Mouse (Mus musculus): Measurements from ENCODE around the gene Med12l. TPM values are rescaled to one million over a fixed set of nuclear protein-coding genes. Genes with fewer than 3 reads are reported as not detected.

The Med12l gene
- 1.4 and 1.5 TPM in 2 replicates for polyA plus RNA-seq (2012; rRNA removed)

GRCm38 (mm10) chr3:59005271-59005995, at the start of gene Med12l:
Med12l (plus strand) TSS chr3:59005825.
- DNase-seq (ENCODE audit: low spot score): no peak

- no peak for DNase-seq (ENCODE audit: low spot score)
These were observed 44.5 kb upstream of the Med12l start for GRCm38 (mm10) chr3:58961166-58961565.

GRCm38 (mm10) chr3:58977413-58977812, 28.2 kb upstream of the Med12l start:
- no peak for DNase-seq (ENCODE audit: low spot score)

- DNase-seq (ENCODE audit: low spot score): no peak
These were observed 27.6 kb upstream of the Med12l start for GRCm38 (mm10) chr3:58977906-58978622.

GRCm38 (mm10) chr3:58980579-58980978, 25.0 kb upstream of the Med12l start:
- no peak for DNase-seq (ENCODE audit: low spot score)

- no peak for DNase-seq (ENCODE audit: low spot score)
These were observed 22.5 kb upstream of the Med12l start for GRCm38 (mm10) chr3:58982896-58983837.

- no peak for DNase-seq (ENCODE audit: low spot score)
These were observed 21.6 kb upstream of the Med12l start for GRCm38 (mm10) chr3:58983838-58984598.

GRCm38 (mm10) chr3:58985816-58986215, 19.8 kb upstream of the Med12l start:
- DNase-seq (ENCODE audit: low spot score): no peak

GRCm38 (mm10) chr3:58989374-58989773, 16.3 kb upstream of the Med12l start:
- DNase-seq (ENCODE audit: low spot score): no peak

- DNase-seq (ENCODE audit: low spot score): no peak
These were observed 15.1 kb upstream of the Med12l start for GRCm38 (mm10) chr3:58990556-58990955.

- DNase-seq (ENCODE audit: low spot score): no peak
These were observed 13.5 kb upstream of the Med12l start for GRCm38 (mm10) chr3:58992122-58992521.

GRCm38 (mm10) chr3:58993619-58994018, 12.0 kb upstream of the Med12l start:
- no peak for DNase-seq (ENCODE audit: low spot score)

- DNase-seq (ENCODE audit: low spot score): no peak
These were observed 1.9 kb upstream of the Med12l start for GRCm38 (mm10) chr3:59003756-59004155.

- peak; percentile 59 for DNase-seq (ENCODE audit: low spot score)
These were observed 538 bp downstream of the Med12l start for GRCm38 (mm10) chr3:59005996-59006730.

GRCm38 (mm10) chr3:59006731-59007441, 1.3 kb downstream of the Med12l start:
- peak; percentile 56 for DNase-seq (ENCODE audit: low spot score)

GRCm38 (mm10) chr3:59010276-59010675, 4.7 kb downstream of the Med12l start:
- no peak for DNase-seq (ENCODE audit: low spot score)

- DNase-seq (ENCODE audit: low spot score): no peak
These were observed 10.2 kb downstream of the Med12l start for GRCm38 (mm10) chr3:59015698-59016412.

GRCm38 (mm10) chr3:59016501-59016900, 10.9 kb downstream of the Med12l start:
- DNase-seq (ENCODE audit: low spot score): no peak

- no peak for DNase-seq (ENCODE audit: low spot score)
These were observed 15.6 kb downstream of the Med12l start for GRCm38 (mm10) chr3:59021236-59021635.

All from urinary bladder, adult 2 months (tissue).